Mouse (Mus musculus): ENCODE measurements around the gene Hck. TPM values are rescaled to one million over a fixed set of nuclear protein-coding genes. Genes with fewer than 3 reads are reported as not detected.

Hck gene
- polyA plus RNA-seq, 1 experiment = 31.9 TPM

DNA sequence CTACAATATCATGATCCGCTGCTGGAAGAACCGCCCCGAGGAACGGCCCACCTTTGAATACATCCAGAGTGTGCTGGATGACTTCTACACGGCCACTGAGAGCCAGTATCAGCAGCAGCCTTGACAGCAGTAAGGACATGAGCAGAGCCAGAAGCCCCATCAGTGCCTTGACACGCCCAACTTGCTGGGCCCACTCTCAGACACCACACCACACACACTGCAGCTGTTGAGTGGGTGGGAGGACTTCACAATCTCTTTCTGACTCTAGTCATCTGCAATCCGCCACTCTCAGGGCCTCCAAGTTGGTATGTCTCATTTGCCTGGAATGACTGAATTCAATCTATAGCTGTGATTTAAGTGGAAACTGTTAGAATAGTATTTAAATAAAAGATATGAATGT, 42.8 kb downstream of the Hck start:
- Histone ChIP-seq H3K4me3 (ENCODE audit: low read depth, low read length) (no peak overlapping the region), H3K27ac (ENCODE audit: insufficient read depth, low read depth, low read length) (no peak overlapping the region), H3K36me3 (ENCODE audit: control insufficient read depth, insufficient read depth, low read length) (no peaks in the 10 kb centered on the region), H3K4me1 (ENCODE audit: control insufficient read depth, insufficient read depth, insufficient read length, low read length) (peaks cover 13% of the 10 kb centered on the region; the same call in 1 of the 2 replicates), H3K27me3 (ENCODE audit: control insufficient read depth, insufficient read depth, low read length) (no peaks in the 10 kb centered on the region)
- 79% methylated on average over 7 of the region's 7 CpGs for WGBS
- no peak for TF ChIP-seq CTCF (IDR thresholded peaks at IDR 0.05; ENCODE audit: extremely low read depth, insufficient read length, insufficient replicate concordance, low read depth, low read length)
- no peak for TF ChIP-seq POLR2A (IDR thresholded peaks at IDR 0.05; ENCODE audit: low read depth, low read length)

DNA sequence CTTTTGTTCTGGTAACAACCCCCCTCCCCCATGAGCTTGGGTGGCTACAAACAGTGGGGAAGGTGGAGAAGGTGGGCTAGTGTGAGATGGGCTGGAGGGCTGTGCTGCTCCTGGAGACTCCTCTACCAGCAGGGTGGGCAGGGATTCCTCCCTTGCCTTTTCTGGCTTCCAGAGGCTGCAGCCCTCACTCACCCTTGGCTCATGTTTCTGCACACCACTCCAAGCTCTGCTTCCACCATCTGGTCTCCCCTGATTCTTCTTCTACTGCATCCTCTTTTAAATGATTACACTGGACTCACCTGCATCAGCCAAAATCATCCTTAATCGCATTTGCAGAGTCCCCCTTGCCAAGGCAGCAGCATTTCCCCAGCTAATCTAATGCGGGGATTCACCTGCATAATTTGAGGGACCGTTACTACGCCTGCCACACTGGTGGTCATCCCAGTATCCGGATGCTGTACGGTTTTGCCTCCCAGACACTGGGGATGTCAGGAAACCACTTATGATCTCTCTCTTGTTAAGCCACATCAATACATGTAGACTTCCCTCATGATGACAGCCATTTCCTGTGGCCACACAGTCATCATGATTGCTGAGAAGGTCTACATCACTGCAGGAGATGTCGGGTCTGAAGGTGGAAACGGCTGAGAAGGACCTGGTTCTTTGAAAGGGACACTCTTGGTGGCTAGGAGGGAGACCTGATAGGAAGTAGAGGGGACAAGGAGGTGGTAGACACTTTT, 43.8 kb downstream of the Hck start:
- TF ChIP-seq POLR2A (IDR thresholded peaks at IDR 0.05; ENCODE audit: low read depth, low read length) (no peak), CTCF (IDR thresholded peaks at IDR 0.05; ENCODE audit: extremely low read depth, insufficient read length, insufficient replicate concordance, low read depth, low read length) (no peak)
- Histone ChIP-seq H3K4me3 (ENCODE audit: low read depth, low read length) (no peak overlapping the region), H3K4me1 (ENCODE audit: control insufficient read depth, insufficient read depth, insufficient read length, low read length) (peaks cover 13% of the 10 kb centered on the region; the same call in 1 of the 2 replicates), H3K36me3 (ENCODE audit: control insufficient read depth, insufficient read depth, low read length) (no peaks in the 10 kb centered on the region), H3K27me3 (ENCODE audit: control insufficient read depth, insufficient read depth, low read length) (no peaks in the 10 kb centered on the region), H3K27ac (ENCODE audit: insufficient read depth, low read depth, low read length) (no peak overlapping the region)
- 81% methylated on average over 8 of the region's 8 CpGs for WGBS

DNA sequence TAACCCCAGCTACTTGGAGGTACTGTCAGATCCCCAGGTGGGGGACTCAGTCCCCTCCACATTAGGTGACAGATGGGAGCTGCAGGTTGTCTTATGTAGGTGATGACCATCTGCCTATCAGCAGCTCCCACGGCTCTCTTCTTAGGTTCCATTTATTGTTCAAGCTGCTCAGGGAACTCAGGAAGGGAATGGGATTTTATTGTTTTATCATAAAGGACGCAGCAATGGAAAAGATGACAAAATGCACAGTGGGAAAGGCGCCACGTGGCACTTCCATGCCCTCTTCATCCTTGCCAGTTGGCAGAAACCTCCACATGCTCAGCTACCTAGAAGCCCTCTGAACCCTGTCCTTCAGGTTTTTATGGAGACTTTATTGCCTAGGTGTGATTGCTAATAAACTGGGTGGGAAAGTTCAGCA, 44.8 kb downstream of the Hck start:
- no peak for TF ChIP-seq CTCF (IDR thresholded peaks at IDR 0.05; ENCODE audit: extremely low read depth, insufficient read length, insufficient replicate concordance, low read depth, low read length)
- TF ChIP-seq POLR2A (IDR thresholded peaks at IDR 0.05; ENCODE audit: low read depth, low read length) = no peak
- peak overlapping the region; percentile 49 for H3K27ac ChIP-seq (ENCODE audit: insufficient read depth, low read depth, low read length)
- 29% methylated on average over 4 of the region's 4 CpGs for WGBS
- H3K4me3 ChIP-seq (ENCODE audit: low read depth, low read length) = no peak overlapping the region
- H3K27me3 ChIP-seq (ENCODE audit: control insufficient read depth, insufficient read depth, low read length) = no peaks in the 10 kb centered on the region
- H3K4me1 ChIP-seq (ENCODE audit: control insufficient read depth, insufficient read depth, insufficient read length, low read length) = peaks cover 13% of the 10 kb centered on the region; the same call in 1 of the 2 replicates
- no peaks in the 10 kb centered on the region for H3K36me3 ChIP-seq (ENCODE audit: control insufficient read depth, insufficient read depth, low read length)

DNA sequence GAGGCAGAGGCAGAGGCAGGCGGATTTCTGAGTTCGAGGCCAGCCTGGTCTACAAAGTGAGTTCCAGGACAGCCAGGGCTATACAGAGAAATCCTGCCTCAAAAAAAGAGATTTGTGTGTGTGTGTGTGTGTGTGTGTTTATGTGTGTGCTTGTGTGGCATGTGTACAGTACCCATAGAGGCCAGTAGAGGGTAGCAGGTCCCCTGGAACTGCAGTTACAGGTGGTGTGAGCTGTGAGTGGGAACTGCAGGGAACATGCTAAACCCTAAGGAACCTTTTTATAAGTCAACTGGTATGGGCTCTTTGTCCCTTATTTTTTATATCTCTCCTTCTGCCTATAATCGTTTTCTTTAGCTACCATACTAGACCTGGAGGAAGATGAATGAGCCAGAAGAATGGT, 49.0 kb downstream of the Hck start:
- H3K27ac ChIP-seq (ENCODE audit: insufficient read depth, low read depth, low read length) = no peak overlapping the region
- H3K27me3 ChIP-seq (ENCODE audit: control insufficient read depth, insufficient read depth, low read length) = no peaks in the 10 kb centered on the region
- 91% methylated on average over 1 of the region's 3 CpGs for WGBS
- no peak for TF ChIP-seq CTCF (IDR thresholded peaks at IDR 0.05; ENCODE audit: extremely low read depth, insufficient read length, insufficient replicate concordance, low read depth, low read length)
- TF ChIP-seq POLR2A (IDR thresholded peaks at IDR 0.05; ENCODE audit: low read depth, low read length) = no peak
- peaks cover 13% of the 10 kb centered on the region; the same call in 1 of the 2 replicates for H3K4me1 ChIP-seq (ENCODE audit: control insufficient read depth, insufficient read depth, insufficient read length, low read length)
- no peaks in the 10 kb centered on the region for H3K36me3 ChIP-seq (ENCODE audit: control insufficient read depth, insufficient read depth, low read length)
- no peak overlapping the region for H3K4me3 ChIP-seq (ENCODE audit: low read depth, low read length)

DNA sequence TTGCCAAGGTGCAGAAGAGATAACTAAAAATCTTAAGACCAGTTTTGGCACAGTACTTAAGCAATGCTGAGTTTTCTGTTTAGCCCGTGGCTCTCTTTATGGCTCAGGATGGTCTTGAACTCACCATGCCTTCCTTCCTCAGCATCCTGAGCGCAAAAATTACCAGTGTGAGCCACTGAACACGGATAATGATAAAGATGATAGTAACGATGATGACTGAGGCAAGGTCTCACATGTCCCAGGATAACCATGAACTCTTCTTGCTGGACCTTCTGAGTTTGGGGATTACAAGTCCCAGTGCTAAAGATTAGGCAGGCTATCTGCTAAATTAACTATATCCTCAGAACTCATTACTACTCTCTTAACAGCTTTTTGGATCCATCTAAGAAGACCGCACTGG, 51.9 kb downstream of the Hck start:
- H3K4me3 ChIP-seq (ENCODE audit: low read depth, low read length) = no peak overlapping the region
- no peaks in the 10 kb centered on the region; the same call in 1 of the 2 replicates for H3K36me3 ChIP-seq (ENCODE audit: control insufficient read depth, insufficient read depth, low read length)
- no peaks in the 10 kb centered on the region for H3K27me3 ChIP-seq (ENCODE audit: control insufficient read depth, insufficient read depth, low read length)
- TF ChIP-seq CTCF (IDR thresholded peaks at IDR 0.05; ENCODE audit: extremely low read depth, insufficient read length, insufficient replicate concordance, low read depth, low read length) = no peak
- TF ChIP-seq POLR2A (IDR thresholded peaks at IDR 0.05; ENCODE audit: low read depth, low read length) = no peak
- no peak overlapping the region for H3K27ac ChIP-seq (ENCODE audit: insufficient read depth, low read depth, low read length)
- 84% methylated on average over 5 of the region's 5 CpGs for WGBS
- H3K4me1 ChIP-seq (ENCODE audit: control insufficient read depth, insufficient read depth, insufficient read length, low read length) = peaks cover 3% of the 10 kb centered on the region; the same call in 1 of the 2 replicates

DNA sequence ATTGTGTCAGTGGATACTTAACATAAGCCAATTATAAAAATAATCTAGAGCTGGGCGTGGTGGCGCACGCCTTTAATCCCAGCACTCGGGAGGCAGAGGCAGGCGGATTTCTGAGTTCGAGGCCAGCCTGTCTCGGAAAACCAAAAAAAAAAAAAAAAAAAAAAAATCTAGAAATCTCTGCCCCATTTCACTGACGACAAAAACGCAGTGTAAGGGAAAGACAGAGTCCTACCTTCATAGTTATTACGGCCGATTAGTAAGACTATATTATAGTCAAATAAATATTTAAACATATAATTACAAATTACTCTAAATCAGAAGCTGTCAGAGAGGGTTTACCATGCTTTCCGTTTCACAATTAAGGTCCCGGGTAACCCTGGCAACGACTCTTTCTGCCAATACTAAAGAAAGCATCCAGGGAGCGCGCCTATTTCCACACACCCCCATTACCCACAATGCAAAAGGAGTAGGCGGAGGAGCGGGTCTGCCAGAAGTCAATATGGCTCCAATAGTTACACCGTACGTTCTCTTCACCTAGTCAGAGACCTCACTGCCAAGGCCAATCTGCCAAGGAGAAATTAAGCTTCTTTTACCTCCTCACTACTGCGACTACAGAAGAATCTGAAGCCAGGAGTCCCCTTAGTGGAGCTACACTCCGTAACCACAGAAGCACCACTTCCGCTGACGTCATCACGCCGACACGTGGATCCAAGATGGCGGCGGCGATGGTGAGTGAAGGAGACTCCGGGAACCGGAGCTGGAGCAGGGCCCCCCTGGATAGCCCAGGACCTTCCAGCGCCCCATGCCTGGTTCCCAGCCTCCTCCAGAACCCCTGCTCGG, 52.8 kb downstream of the Hck start, which contains the start of gene Tm9sf4:
Tm9sf4 (plus strand) TSS at position 460 of the 840 bp plus-strand sequence.
- peak within 1 kb of the TSS; percentile 82 for H3K4me3 ChIP-seq (ENCODE audit: low read depth, low read length)
- no peaks in the 10 kb centered on the region for H3K27me3 ChIP-seq (ENCODE audit: control insufficient read depth, insufficient read depth, low read length)
- H3K4me1 ChIP-seq (ENCODE audit: control insufficient read depth, insufficient read depth, insufficient read length, low read length) = peaks cover 3% of the 10 kb centered on the region; the same call in 1 of the 2 replicates
- peak within 1 kb of the TSS; percentile 93 for H3K27ac ChIP-seq (ENCODE audit: insufficient read depth, low read depth, low read length)
- 6% methylated on average over 34 of the region's 34 CpGs for WGBS
- H3K36me3 ChIP-seq (ENCODE audit: control insufficient read depth, insufficient read depth, low read length) = no peaks in the 10 kb centered on the region; the same call in 1 of the 2 replicates
- TF ChIP-seq POLR2A (IDR thresholded peaks at IDR 0.05; ENCODE audit: low read depth, low read length) = peak; percentile 44; the same call in 1 of the 2 replicates
- TF ChIP-seq CTCF (IDR thresholded peaks at IDR 0.05; ENCODE audit: extremely low read depth, insufficient read length, insufficient replicate concordance, low read depth, low read length) = no peak

Measured in small intestine, adult 2 months (tissue).